Mouse (Mus musculus) adipose tissue, adult 10 weeks (tissue): ENCODE data around the gene Cct2. TPM values are rescaled to one million over a fixed set of nuclear protein-coding genes. Genes with fewer than 3 reads are reported as not detected.

Experiments used
- polyA plus RNA-seq: library from polyadenylated mRNA; stranded (reverse); fragments of 350-450 nt; fragmentation: Illumina TruSeq; extraction: RNeasy Lipid Tissue Mini Kit (QIAGEN cat#74804); gene quantifications from one replicate; pipeline ENCODE4 v1.2.3, GENCODE M21; 2014; ENCODE audit warnings: low read depth, low replicate concordance

Cct2 gene
- polyA plus RNA-seq = 166 TPM

GRCm38 (mm10) chr10:117063254-117064021 lies at the start of gene Cct2:
TSS of gene Cct2 (minus strand) at chr10:117063814.

GRCm38 (mm10) chr10:117045175-117046056 lies 18.2 kb downstream of the Cct2 start, which contains the start of gene Lrrc10:
TSS of gene Lrrc10 (plus strand) at chr10:117045341.

Other genes starting within 250 kb of the Cct2 start
- gene Myrfl, start 166.9 kb downstream of the Cct2 start, polyA plus RNA-seq = not detected
- 76.2 TPM for gene Rab3ip, start 113.0 kb downstream of the Cct2 start, polyA plus RNA-seq
- gene Gm10271, start 91.2 kb downstream of the Cct2 start, polyA plus RNA-seq = not detected
- gene Best3, start 77.5 kb downstream of the Cct2 start, polyA plus RNA-seq = 0.46 TPM
- gene Lrrc10, start 18.5 kb downstream of the Cct2 start, polyA plus RNA-seq = not detected
- 18.9 TPM for gene Frs2, start 84.7 kb upstream of the Cct2 start, polyA plus RNA-seq
- gene Yeats4, start 160.7 kb upstream of the Cct2 start, polyA plus RNA-seq = 32.3 TPM
- gene 9530003J23Rik, start 174.9 kb upstream of the Cct2 start, polyA plus RNA-seq = not detected
- gene Lyz2, start 218.5 kb upstream of the Cct2 start, polyA plus RNA-seq = 512 TPM
- 70.8 TPM for gene Lyz1, start 229.1 kb upstream of the Cct2 start, polyA plus RNA-seq